Mouse (Mus musculus) midbrain, embryonic 10.5 days (tissue): ENCODE results near the gene Slc10a7. TPM values are rescaled to one million over a fixed set of nuclear protein-coding genes. Genes with fewer than 3 reads are reported as not detected.
"Not testable (repeated sequence)": the region's sequence is repeated elsewhere in the genome, so short reads cannot be mapped to it uniquely, and the experiment has no call there.

Source experiments
- DNase-seq: peaks from one replicate; pipeline ENCODE4 v3.0.0-alpha.2; 2017; ENCODE audit warnings: low spot score
- H3K27ac ChIP-seq: fragments of 300-500 bp; sonication (generic); replicated peaks from 2 replicates; pipeline ENCODE4 v1.5.1; 2016; ENCODE audit warnings: mild to moderate bottlenecking
- H3K27me3 ChIP-seq: fragments of 300-500 bp; sonication (generic); 2 replicates; pipeline ENCODE4 v1.6.1; 2016; ENCODE audit warnings: low read depth, mild to moderate bottlenecking; ENCODE audit not compliant: poor library complexity, severe bottlenecking
- H3K36me3 ChIP-seq: fragments of 300-500 bp; sonication (generic); 2 replicates; pipeline ENCODE4 v1.6.1; 2016; ENCODE audit warnings: mild to moderate bottlenecking, moderate library complexity
- H3K4me1 ChIP-seq: fragments of 300-500 bp; sonication (generic); 2 replicates; pipeline ENCODE4 v1.6.1; 2016
- H3K4me3 ChIP-seq: fragments of 300-500 bp; sonication (generic); 2 replicates; pipeline ENCODE4 v1.5.1; 2016; ENCODE audit warnings: mild to moderate bottlenecking, moderate library complexity
- H3K9me3 ChIP-seq: fragments of 300-500 bp; sonication (generic); replicated peaks from 2 replicates; pipeline ENCODE4 v1.6.1; 2016; ENCODE audit warnings: mild to moderate bottlenecking
- WGBS: fragments of 180-500 bp; shearing (Covaris S2); methylation state at CpG from one replicate; pipeline ENCODE4 v1.1.7; 2016; 5-methylcytosine and 5-hydroxymethylcytosine counted together
- polyA plus RNA-seq: library from polyadenylated mRNA; unstranded; fragments of >200 nt; fragmentation: Nextera tagmentation; extraction: Ambion mirVana; gene quantifications from 2 replicates; pipeline ENCODE4 v1.2.1, GENCODE M21; 2016

Slc10a7 gene
- polyA plus RNA-seq, 1 experiment from 2014 or later = 8.1 TPM

DNA sequence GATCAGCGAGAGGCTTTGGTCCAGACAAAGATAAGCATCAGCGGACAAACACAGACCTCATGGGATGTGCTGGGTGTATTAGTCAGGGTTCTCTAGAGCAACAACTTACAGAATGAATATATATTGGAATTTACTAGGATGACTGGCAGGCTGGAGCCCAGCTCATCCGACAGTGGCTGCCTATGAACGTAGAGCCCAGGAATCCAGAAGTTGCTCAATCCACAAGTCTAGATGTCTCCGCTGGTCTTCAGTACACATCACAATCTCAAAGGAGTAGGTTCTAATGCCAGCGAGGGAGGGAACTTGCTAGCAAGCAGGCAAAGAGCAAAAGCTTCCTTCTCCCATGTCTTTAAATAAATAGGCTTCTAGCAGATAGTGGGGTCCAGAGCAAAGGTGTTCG is 207.4 kb downstream of the Slc10a7 start:
- WGBS = 94% methylated on average over 7 of the region's 7 CpGs
- no peak for DNase-seq
- Histone ChIP-seq H3K27ac (no peak overlapping the region), H3K4me3 (no peak overlapping the region), H3K27me3 (no peaks in the 10 kb centered on the region), H3K36me3 (peaks cover 13% of the 10 kb centered on the region), H3K9me3 (peaks cover 6% of the 10 kb centered on the region), H3K4me1 (peaks cover 11% of the 10 kb centered on the region)

DNA sequence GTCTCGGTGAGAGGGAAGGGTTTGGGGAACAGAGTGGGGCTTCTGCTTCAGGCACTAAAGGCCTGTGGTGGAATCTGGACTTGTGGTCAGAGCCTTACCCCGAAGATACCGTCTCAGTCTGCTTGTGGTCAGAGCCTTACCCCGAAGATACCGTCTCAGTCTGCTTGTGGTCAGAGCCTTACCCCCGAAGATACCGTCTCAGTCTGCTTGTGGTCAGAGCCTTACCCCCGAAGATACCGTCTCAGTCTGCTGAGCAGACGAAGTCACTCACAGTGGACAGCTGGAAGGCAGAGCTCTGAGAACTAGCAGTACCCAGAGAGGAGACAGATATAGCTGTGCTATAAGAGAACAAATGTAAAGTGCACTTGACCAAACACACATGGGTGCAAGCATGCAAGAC is 208.0 kb downstream of the Slc10a7 start:
- not testable (repeated sequence) for H3K27me3 ChIP-seq, H3K27ac ChIP-seq, H3K4me3 ChIP-seq, DNase-seq, H3K9me3 ChIP-seq
- H3K4me1 ChIP-seq = peaks cover 11% of the 10 kb centered on the region
- WGBS = 96% methylated on average over 10 of the region's 10 CpGs
- peaks cover 12% of the 10 kb centered on the region for H3K36me3 ChIP-seq

GRCm38 (mm10) chr8:78719279-78720040 is 210.3 kb downstream of the Slc10a7 start:
- H3K4me1 ChIP-seq = peaks cover 7% of the 10 kb centered on the region
- no peaks in the 10 kb centered on the region for H3K27me3 ChIP-seq
- peaks cover 12% of the 10 kb centered on the region for H3K36me3 ChIP-seq
- no peak overlapping the region for H3K4me3 ChIP-seq
- no peak for DNase-seq
- WGBS = 85% methylated on average over 10 of the region's 10 CpGs
- H3K27ac ChIP-seq = no peak overlapping the region
- peaks cover 6% of the 10 kb centered on the region for H3K9me3 ChIP-seq

GRCm38 (mm10) chr8:78720041-78720414 is 210.9 kb downstream of the Slc10a7 start:
- Histone ChIP-seq H3K4me1 (peaks cover 7% of the 10 kb centered on the region), H3K27me3 (no peaks in the 10 kb centered on the region), H3K4me3 (no peak overlapping the region), H3K36me3 (peaks cover 12% of the 10 kb centered on the region), H3K9me3 (peaks cover 6% of the 10 kb centered on the region), H3K27ac (no peak overlapping the region)
- DNase-seq = no peak
- 66% methylated on average over 8 of the region's 8 CpGs for WGBS

DNA sequence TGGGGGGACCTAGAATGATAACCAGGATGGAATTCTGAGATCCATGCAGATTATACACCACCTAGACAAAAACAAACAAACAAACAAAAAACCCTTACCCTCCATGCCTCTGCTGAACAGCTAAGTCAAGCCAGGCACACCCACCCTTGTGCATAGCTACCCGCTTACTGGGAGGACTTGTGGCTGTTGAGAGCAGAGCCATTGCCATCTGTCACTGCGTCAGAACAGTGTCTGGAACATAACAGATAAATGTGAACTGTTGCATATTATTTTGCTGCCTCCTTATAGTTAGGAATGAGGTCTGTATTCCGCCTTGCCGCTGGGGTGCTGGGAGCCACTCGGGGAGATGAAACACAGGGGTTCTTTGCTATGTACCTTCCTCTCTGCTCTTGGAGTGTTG is 212.4 kb downstream of the Slc10a7 start:
- Histone ChIP-seq H3K27me3 (no peaks in the 10 kb centered on the region), H3K9me3 (peaks cover 6% of the 10 kb centered on the region), H3K36me3 (peaks cover 12% of the 10 kb centered on the region), H3K4me1 (peaks cover 7% of the 10 kb centered on the region), H3K4me3 (no peak overlapping the region), H3K27ac (no peak overlapping the region)
- DNase-seq = no peak
- 95% methylated on average over 5 of the region's 5 CpGs for WGBS

DNA sequence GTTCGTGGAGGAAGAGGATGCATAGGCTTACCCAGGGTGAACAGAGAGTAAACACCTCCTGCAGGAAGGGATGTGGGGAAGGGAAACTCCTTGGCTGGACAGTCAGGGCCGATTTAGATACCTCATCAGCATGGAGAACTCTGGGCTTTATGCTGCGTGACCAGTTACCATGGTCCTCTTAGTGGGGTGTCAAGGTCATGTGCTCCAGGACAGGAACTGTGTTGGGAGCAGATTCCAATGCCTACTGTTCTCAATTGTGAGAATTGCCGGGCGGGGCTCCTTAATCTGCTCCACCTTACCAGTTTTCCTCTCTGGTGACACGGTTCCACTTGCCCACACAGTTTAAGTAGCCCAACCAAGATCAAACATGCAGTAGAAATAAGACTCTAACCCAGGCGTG is 213.1 kb downstream of the Slc10a7 start:
- WGBS = 88% methylated on average over 7 of the region's 7 CpGs
- H3K27me3 ChIP-seq = no peaks in the 10 kb centered on the region
- peaks cover 12% of the 10 kb centered on the region for H3K36me3 ChIP-seq
- H3K27ac ChIP-seq = no peak overlapping the region
- peaks cover 7% of the 10 kb centered on the region for H3K4me1 ChIP-seq
- H3K4me3 ChIP-seq = no peak overlapping the region
- DNase-seq = no peak
- H3K9me3 ChIP-seq = peaks cover 6% of the 10 kb centered on the region

GRCm38 (mm10) chr8:78724832-78725231 is 215.7 kb downstream of the Slc10a7 start:
- WGBS = 97% methylated on average over 4 of the region's 4 CpGs
- H3K4me1 ChIP-seq = peaks cover 4% of the 10 kb centered on the region
- no peak overlapping the region for H3K27ac ChIP-seq
- no peak overlapping the region for H3K4me3 ChIP-seq
- no peaks in the 10 kb centered on the region for H3K9me3 ChIP-seq
- no peaks in the 10 kb centered on the region for H3K27me3 ChIP-seq
- peaks cover 7% of the 10 kb centered on the region for H3K36me3 ChIP-seq
- no peak for DNase-seq

DNA sequence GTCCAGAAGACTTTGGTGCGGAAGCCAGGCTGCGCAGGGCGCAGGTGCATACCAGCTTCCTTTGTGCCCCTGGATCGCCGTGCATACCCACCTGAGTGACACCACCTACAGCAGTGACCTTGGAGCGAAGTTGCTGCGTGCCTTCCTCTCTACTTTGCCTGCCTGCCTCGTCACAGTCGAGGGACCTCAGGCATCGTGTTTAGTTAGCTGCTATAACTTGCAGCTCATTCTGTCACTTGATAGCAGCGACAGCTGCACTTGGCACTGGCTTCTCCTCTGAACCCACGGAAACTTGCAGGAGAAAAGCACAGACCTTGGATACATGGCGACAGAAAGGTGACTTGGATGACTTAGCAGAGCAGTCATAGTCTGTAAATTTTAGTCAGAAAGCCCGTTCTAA is 219.1 kb downstream of the Slc10a7 start:
- Histone ChIP-seq H3K27me3 (no peaks in the 10 kb centered on the region), H3K9me3 (no peaks in the 10 kb centered on the region), H3K4me3 (no peak overlapping the region), H3K27ac (no peak overlapping the region), H3K36me3 (peaks cover 37% of the 10 kb centered on the region), H3K4me1 (no peaks in the 10 kb centered on the region)
- WGBS = 94% methylated on average over 14 of the region's 14 CpGs
- DNase-seq = no peak

- Histone ChIP-seq H3K36me3 (peaks cover 37% of the 10 kb centered on the region), H3K9me3 (no peaks in the 10 kb centered on the region), H3K27me3 (no peaks in the 10 kb centered on the region), H3K27ac (no peak overlapping the region), H3K4me1 (no peaks in the 10 kb centered on the region), H3K4me3 (no peak overlapping the region)
- no peak for DNase-seq
- WGBS = 89% methylated on average over 7 of the region's 7 CpGs
These were observed 223.3 kb downstream of the Slc10a7 start for GRCm38 (mm10) chr8:78732410-78732809.

DNA sequence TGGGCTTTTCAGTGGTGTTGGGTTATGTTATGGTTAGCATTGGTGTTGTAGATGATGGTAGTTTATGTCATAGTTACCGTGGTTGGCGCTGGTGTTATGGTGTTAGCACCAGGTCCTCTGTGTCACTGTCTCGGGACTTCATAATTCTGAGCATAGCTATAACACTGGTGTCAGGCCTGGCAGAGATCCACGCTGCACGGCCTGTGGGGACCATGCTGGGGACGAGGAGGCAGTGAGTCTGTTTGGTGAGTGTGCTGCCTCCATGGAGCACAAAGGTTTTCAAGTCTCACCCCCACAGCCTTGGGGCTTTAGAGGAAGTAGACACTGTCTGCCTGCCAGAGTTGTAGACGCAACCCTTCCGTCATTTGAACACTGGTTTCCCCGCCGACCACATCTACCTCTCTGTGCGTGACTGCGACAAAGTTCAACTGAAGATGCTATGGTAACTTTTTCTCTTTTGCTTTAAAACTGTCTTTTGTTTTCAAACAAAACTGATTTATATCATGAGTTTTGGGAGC is 223.9 kb downstream of the Slc10a7 start:
- no peaks in the 10 kb centered on the region for H3K27me3 ChIP-seq
- H3K4me1 ChIP-seq = no peaks in the 10 kb centered on the region
- WGBS = 93% methylated on average over 12 of the region's 12 CpGs
- H3K4me3 ChIP-seq = no peak overlapping the region
- no peak overlapping the region for H3K27ac ChIP-seq
- H3K36me3 ChIP-seq = peaks cover 35% of the 10 kb centered on the region
- H3K9me3 ChIP-seq = no peaks in the 10 kb centered on the region
- DNase-seq = no peak

- no peak for DNase-seq
- no peaks in the 10 kb centered on the region for H3K27me3 ChIP-seq
- no peaks in the 10 kb centered on the region for H3K9me3 ChIP-seq
- H3K36me3 ChIP-seq = peaks cover 29% of the 10 kb centered on the region
- 93% methylated on average over 9 of the region's 9 CpGs for WGBS
- H3K27ac ChIP-seq = no peak overlapping the region
- no peak overlapping the region for H3K4me3 ChIP-seq
- no peaks in the 10 kb centered on the region for H3K4me1 ChIP-seq
These were observed 225.8 kb downstream of the Slc10a7 start for GRCm38 (mm10) chr8:78734721-78735517.

GRCm38 (mm10) chr8:78738304-78738703 is 229.2 kb downstream of the Slc10a7 start:
- H3K27me3 ChIP-seq = no peaks in the 10 kb centered on the region
- H3K9me3 ChIP-seq = no peaks in the 10 kb centered on the region
- no peak overlapping the region for H3K4me3 ChIP-seq
- peaks cover 10% of the 10 kb centered on the region for H3K4me1 ChIP-seq
- no peaks in the 10 kb centered on the region for H3K36me3 ChIP-seq
- 89% methylated on average over 4 of the region's 4 CpGs for WGBS
- no peak for DNase-seq
- no peak overlapping the region for H3K27ac ChIP-seq

GRCm38 (mm10) chr8:78740936-78741335 is 231.8 kb downstream of the Slc10a7 start:
- no peaks in the 10 kb centered on the region for H3K9me3 ChIP-seq
- no peak overlapping the region for H3K4me3 ChIP-seq
- peak overlapping the region; percentile 19; the same call in 1 of the 2 replicates for H3K27ac ChIP-seq
- no peaks in the 10 kb centered on the region for H3K27me3 ChIP-seq
- 81% methylated on average over 6 of the region's 6 CpGs for WGBS
- peaks cover 10% of the 10 kb centered on the region for H3K4me1 ChIP-seq
- DNase-seq = no peak
- no peaks in the 10 kb centered on the region for H3K36me3 ChIP-seq
